Mouse (Mus musculus) myocyte (in vitro differentiated cells): ENCODE data around the gene Pygo2. TPM values are rescaled to one million over a fixed set of nuclear protein-coding genes. Genes with fewer than 3 reads are reported as not detected.
A peak's percentile ranks its signal among the peaks of the same experiment; 100 is the strongest.

Source experiments
- H3K27me3 ChIP-seq: one replicate; pipeline ENCODE4 v1.6.1; 2011; ENCODE audit not compliant: control insufficient read depth, insufficient read depth, insufficient read length
- H3K36me3 ChIP-seq: one replicate; pipeline ENCODE4 v1.6.1; 2011; ENCODE audit not compliant: control insufficient read depth, insufficient read depth
- H3K4me2 ChIP-seq: one replicate; pipeline ENCODE4 v1.6.1; 2011; ENCODE audit warnings: low read depth, control low read depth
- H3K4me3 ChIP-seq: one replicate; pipeline ENCODE4 v1.5.1; 2011; ENCODE audit warnings: mild to moderate bottlenecking, control low read depth, moderate library complexity
- H3K79me2 ChIP-seq: one replicate; pipeline ENCODE4 v1.6.1; 2011; ENCODE audit not compliant: control insufficient read depth, insufficient read depth
- H3ac ChIP-seq: one replicate; pipeline ENCODE4 v1.6.1; 2011; ENCODE audit not compliant: control insufficient read depth, insufficient read length
- CEBPB ChIP-seq: IDR thresholded peaks from 2 replicates; pipeline ENCODE4 v1.6.1; 2011; ENCODE audit warnings: mild to moderate bottlenecking, moderate library complexity; ENCODE audit not compliant: poor library complexity, insufficient read depth, severe bottlenecking
- E2F4 ChIP-seq: IDR thresholded peaks from one replicate; pipeline ENCODE4 v1.6.1; 2011; ENCODE audit warnings: mild to moderate bottlenecking, control low read depth, moderate library complexity; ENCODE audit not compliant: insufficient read depth
- MAX ChIP-seq: IDR thresholded peaks from one replicate; pipeline ENCODE4 v1.6.1; 2011; ENCODE audit warnings: low read depth, mild to moderate bottlenecking, control low read depth
- MYOD1 ChIP-seq, 3 experiments: IDR thresholded peaks; one replicate each; pipeline ENCODE4 v1.6.1; 2011; ENCODE audit warnings: control low read depth in 2 of 3, low read depth in 2 of 3, mild to moderate bottlenecking in 2 of 3, moderate library complexity in 1 of 3; ENCODE audit not compliant: insufficient read length in 2 of 3, control insufficient read depth in 1 of 3
- MYOG ChIP-seq, 3 experiments: IDR thresholded peaks; one replicate each; pipeline ENCODE4 v1.6.1; 2011; ENCODE audit warnings: control low read depth in 2 of 3, low read depth in 2 of 3, mild to moderate bottlenecking in 2 of 3; ENCODE audit not compliant: insufficient read length in 2 of 3, control insufficient read depth in 1 of 3, insufficient read depth in 1 of 3
- POLR2A ChIP-seq: IDR thresholded peaks from one replicate; pipeline ENCODE4 v1.6.1; 2011; ENCODE audit warnings: low read depth, mild to moderate bottlenecking, control low read depth, moderate library complexity; ENCODE audit not compliant: insufficient read length
- POLR2AphosphoS2 ChIP-seq: IDR thresholded peaks from one replicate; pipeline ENCODE4 v1.6.1; 2011; ENCODE audit warnings: low read depth, control low read depth; ENCODE audit not compliant: insufficient read length
- REST ChIP-seq: IDR thresholded peaks from one replicate; pipeline ENCODE4 v1.6.1; 2011; ENCODE audit warnings: mild to moderate bottlenecking, control low read depth, moderate library complexity; ENCODE audit not compliant: insufficient read depth, insufficient read length
- SRF ChIP-seq: IDR thresholded peaks from one replicate; pipeline ENCODE4 v1.6.1; 2011; ENCODE audit warnings: low read depth; ENCODE audit not compliant: control insufficient read depth, insufficient read length
- TCF12 ChIP-seq: IDR thresholded peaks from one replicate; pipeline ENCODE4 v1.6.1; 2011; ENCODE audit warnings: mild to moderate bottlenecking, control low read depth; ENCODE audit not compliant: poor library complexity, insufficient read depth, severe bottlenecking
- TCF3 ChIP-seq: IDR thresholded peaks from one replicate; pipeline ENCODE4 v1.6.1; 2011; ENCODE audit warnings: low read depth, control low read depth; ENCODE audit not compliant: insufficient read length
- USF1 ChIP-seq: IDR thresholded peaks from one replicate; pipeline ENCODE4 v1.6.1; 2011; ENCODE audit warnings: low read depth, mild to moderate bottlenecking, control low read depth, moderate library complexity
- polyA plus RNA-seq: library from polyadenylated mRNA; unstranded; fragments of >200 nt; fragmentation: generic; extraction: Trizol; gene quantifications from one replicate; pipeline ENCODE4 v1.2.1, GENCODE M21; 2012; ENCODE audit warnings: missing spikeins

Pygo2 gene
- polyA plus RNA-seq, 1 experiment: 58.5 TPM

GRCm38 (mm10) chr3:89468268-89468667 is 38.3 kb downstream of the Pygo2 start:
- Histone ChIP-seq H3K4me2 (no peak overlapping the region), H3K79me2 (no peaks in the 10 kb centered on the region), H3K27me3 (no peaks in the 10 kb centered on the region), H3ac (no peak overlapping the region), H3K4me3 (no peak overlapping the region), H3K36me3 (peaks cover 12% of the 10 kb centered on the region)
- TF ChIP-seq TCF3 (no peak), POLR2A (peak; percentile 25)

GRCm38 (mm10) chr3:89472280-89472679 is 42.3 kb downstream of the Pygo2 start:
- peaks cover 10% of the 10 kb centered on the region for H3K36me3 ChIP-seq
- no peaks in the 10 kb centered on the region for H3K79me2 ChIP-seq
- H3K27me3 ChIP-seq: no peaks in the 10 kb centered on the region
- TF ChIP-seq POLR2AphosphoS2 (no peak), SRF (no peak), REST (no peak)
- H3ac ChIP-seq: no peak overlapping the region
- no peak overlapping the region for H3K4me3 ChIP-seq
- no peak overlapping the region for H3K4me2 ChIP-seq

GRCm38 (mm10) chr3:89473838-89474237 is 43.8 kb downstream of the Pygo2 start:
- Histone ChIP-seq H3ac (no peak overlapping the region), H3K36me3 (peaks cover 4% of the 10 kb centered on the region), H3K4me3 (no peak overlapping the region), H3K27me3 (no peaks in the 10 kb centered on the region), H3K4me2 (no peak overlapping the region), H3K79me2 (no peaks in the 10 kb centered on the region)
- TF ChIP-seq MYOD1 (IDR thresholded peaks at IDR 0.05; ENCODE audit: control insufficient read depth in 1 of 3, insufficient read length in 2 of 3, low read depth in 2 of 3) (no peak), E2F4 (no peak), TCF3 (no peak), MYOG (IDR thresholded peaks at IDR 0.05; ENCODE audit: control insufficient read depth in 1 of 3, insufficient read depth in 1 of 3, insufficient read length in 2 of 3, low read depth in 2 of 3) (no peak), CEBPB (no peak), POLR2A (no peak), POLR2AphosphoS2 (no peak), SRF (no peak), USF1 (no peak), MAX (no peak), REST (no peak), TCF12 (no peak)

GRCm38 (mm10) chr3:89479055-89479454 is 49.0 kb downstream of the Pygo2 start:
- H3K79me2 ChIP-seq: no peaks in the 10 kb centered on the region
- no peak overlapping the region for H3K4me3 ChIP-seq
- no peak overlapping the region for H3ac ChIP-seq
- H3K4me2 ChIP-seq: no peak overlapping the region
- H3K27me3 ChIP-seq: no peaks in the 10 kb centered on the region
- H3K36me3 ChIP-seq: no peaks in the 10 kb centered on the region
- TF ChIP-seq MYOD1 (IDR thresholded peaks at IDR 0.05; ENCODE audit: control insufficient read depth in 1 of 3, insufficient read length in 2 of 3, low read depth in 2 of 3): no peak
- no peak for TF ChIP-seq SRF
- TF ChIP-seq USF1: no peak
- TF ChIP-seq TCF3: no peak
- TF ChIP-seq TCF12: no peak
- no peak for TF ChIP-seq MYOG (IDR thresholded peaks at IDR 0.05; ENCODE audit: control insufficient read depth in 1 of 3, insufficient read depth in 1 of 3, insufficient read length in 2 of 3, low read depth in 2 of 3)
- TF ChIP-seq POLR2A: no peak
- no peak for TF ChIP-seq E2F4
- TF ChIP-seq MAX: no peak
- TF ChIP-seq POLR2AphosphoS2: no peak
- no peak for TF ChIP-seq REST
- TF ChIP-seq CEBPB: no peak

GRCm38 (mm10) chr3:89481488-89481887 is 51.5 kb downstream of the Pygo2 start:
- no peaks in the 10 kb centered on the region for H3K36me3 ChIP-seq
- no peaks in the 10 kb centered on the region for H3K79me2 ChIP-seq
- peaks cover 4% of the 10 kb centered on the region for H3K27me3 ChIP-seq
- no peak overlapping the region for H3K4me3 ChIP-seq
- no peak overlapping the region for H3K4me2 ChIP-seq
- no peak overlapping the region for H3ac ChIP-seq
- no peak for TF ChIP-seq REST
- no peak for TF ChIP-seq TCF3
- TF ChIP-seq E2F4: no peak
- TF ChIP-seq MYOD1 (IDR thresholded peaks at IDR 0.05; ENCODE audit: control insufficient read depth in 1 of 3, insufficient read length in 2 of 3, low read depth in 2 of 3): no peak
- no peak for TF ChIP-seq POLR2AphosphoS2
- no peak for TF ChIP-seq TCF12
- no peak for TF ChIP-seq MAX
- no peak for TF ChIP-seq POLR2A
- no peak for TF ChIP-seq CEBPB
- no peak for TF ChIP-seq USF1
- no peak for TF ChIP-seq MYOG (IDR thresholded peaks at IDR 0.05; ENCODE audit: control insufficient read depth in 1 of 3, insufficient read depth in 1 of 3, insufficient read length in 2 of 3, low read depth in 2 of 3)
- no peak for TF ChIP-seq SRF

- H3K4me3 ChIP-seq: no peak overlapping the region
- H3ac ChIP-seq: no peak overlapping the region
- H3K4me2 ChIP-seq: no peak overlapping the region
- no peaks in the 10 kb centered on the region for H3K36me3 ChIP-seq
- peaks cover 10% of the 10 kb centered on the region for H3K27me3 ChIP-seq
- no peak for TF ChIP-seq TCF3
- TF ChIP-seq SRF: no peak
- TF ChIP-seq POLR2A: no peak
- no peak for TF ChIP-seq MYOG (IDR thresholded peaks at IDR 0.05; ENCODE audit: control insufficient read depth in 1 of 3, insufficient read depth in 1 of 3, insufficient read length in 2 of 3, low read depth in 2 of 3)
- no peak for TF ChIP-seq REST
- TF ChIP-seq MYOD1 (IDR thresholded peaks at IDR 0.05; ENCODE audit: control insufficient read depth in 1 of 3, insufficient read length in 2 of 3, low read depth in 2 of 3): no peak
- no peak for TF ChIP-seq POLR2AphosphoS2
- TF ChIP-seq USF1: no peak
- TF ChIP-seq CEBPB: no peak
- no peak for TF ChIP-seq MAX
- TF ChIP-seq E2F4: no peak
- TF ChIP-seq TCF12: no peak
- no peaks in the 10 kb centered on the region for H3K79me2 ChIP-seq
Observed at GRCm38 (mm10) chr3:89482249-89482648, 52.2 kb downstream of the Pygo2 start.
